Mouse (Mus musculus): Measurements from ENCODE around the gene Bnc1.

Bnc1 gene

GRCm38 (mm10) chr7:81973939-81974338, 18.2 kb downstream of the Bnc1 start:
- DNase-seq: no peak

- no peak for DNase-seq
Observed at GRCm38 (mm10) chr7:81973339-81973738, 18.8 kb downstream of the Bnc1 start.

GRCm38 (mm10) chr7:81968975-81969374, 23.1 kb downstream of the Bnc1 start:
- no peak for DNase-seq

DNA sequence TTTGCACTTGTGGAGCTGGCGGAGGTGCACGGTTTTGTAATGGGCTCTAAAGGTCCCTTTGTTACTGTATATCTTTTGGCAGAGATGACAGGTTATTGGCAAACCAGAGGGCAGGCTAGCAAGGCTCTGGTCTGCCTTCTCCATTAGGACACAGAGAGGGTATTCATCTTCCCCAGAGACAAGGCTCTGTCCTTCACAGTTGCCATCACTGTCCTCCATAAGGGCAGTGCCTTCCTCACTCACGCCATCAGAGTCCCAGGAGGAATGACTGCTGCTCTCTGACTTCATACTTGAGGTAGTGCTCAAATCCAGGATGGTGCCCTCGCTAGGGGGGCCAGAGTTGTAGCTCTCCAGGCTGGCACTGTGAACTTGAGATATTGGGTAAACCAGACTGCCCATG, 23.6 kb downstream of the Bnc1 start:
- no peak for DNase-seq

DNA sequence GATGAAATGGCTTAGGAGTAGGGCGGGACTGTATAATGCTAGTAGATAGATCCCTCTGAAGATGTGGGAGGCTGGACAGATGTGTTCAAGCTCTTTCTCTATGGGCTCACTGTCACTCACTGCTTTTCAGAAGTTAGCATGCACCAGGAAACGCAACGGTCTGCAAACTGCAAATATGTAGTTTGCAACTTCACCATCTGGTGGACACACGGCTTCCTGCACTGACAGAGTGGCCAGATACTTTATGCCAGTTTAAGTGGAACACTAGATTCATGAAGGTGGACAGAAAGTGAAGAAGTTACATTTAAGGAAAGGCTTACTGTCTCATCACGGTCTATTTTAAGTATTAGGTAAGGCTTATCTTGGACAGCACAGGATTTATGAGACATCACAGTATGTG, 25.9 kb downstream of the Bnc1 start:
- no peak for DNase-seq

- DNase-seq: no peak
Observed at GRCm38 (mm10) chr7:81959704-81960103, 32.4 kb downstream of the Bnc1 start.

DNA sequence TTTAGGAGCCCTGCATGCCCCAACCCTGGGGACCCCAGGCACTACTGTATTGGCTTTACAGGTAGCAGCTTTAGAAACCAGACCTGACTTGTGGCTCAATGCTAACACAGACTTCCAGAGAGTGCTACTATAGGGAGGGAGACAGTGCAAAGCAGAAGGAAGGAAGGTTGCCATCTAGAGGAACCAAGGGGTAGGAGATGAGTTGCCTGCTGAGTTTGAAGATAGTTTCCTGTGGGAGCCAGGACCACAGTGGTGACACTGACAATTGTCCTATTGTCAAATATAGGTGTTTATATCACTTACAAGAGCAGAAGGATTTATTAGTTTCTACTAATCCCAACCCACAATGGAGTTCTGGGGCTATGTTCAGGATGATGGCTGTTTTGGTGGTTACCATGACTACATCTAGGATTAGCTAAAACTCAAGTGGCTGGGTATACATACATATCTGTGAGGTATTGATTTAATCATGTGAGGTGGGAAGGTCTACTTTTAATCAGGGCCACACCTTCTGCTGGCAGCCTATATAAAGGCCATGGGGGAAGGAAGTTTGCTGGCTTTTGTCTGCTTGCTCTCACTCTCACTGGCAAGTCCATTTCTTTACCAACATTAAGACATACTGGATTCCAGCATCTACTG, 37.8 kb downstream of the Bnc1 start:
- DNase-seq: peak; percentile 17 to 24

- no peak for DNase-seq
Observed at GRCm38 (mm10) chr7:81950499-81950898, 41.6 kb downstream of the Bnc1 start.

- DNase-seq: no peak
Observed at GRCm38 (mm10) chr7:81945398-81945797, 46.7 kb downstream of the Bnc1 start.

DNA sequence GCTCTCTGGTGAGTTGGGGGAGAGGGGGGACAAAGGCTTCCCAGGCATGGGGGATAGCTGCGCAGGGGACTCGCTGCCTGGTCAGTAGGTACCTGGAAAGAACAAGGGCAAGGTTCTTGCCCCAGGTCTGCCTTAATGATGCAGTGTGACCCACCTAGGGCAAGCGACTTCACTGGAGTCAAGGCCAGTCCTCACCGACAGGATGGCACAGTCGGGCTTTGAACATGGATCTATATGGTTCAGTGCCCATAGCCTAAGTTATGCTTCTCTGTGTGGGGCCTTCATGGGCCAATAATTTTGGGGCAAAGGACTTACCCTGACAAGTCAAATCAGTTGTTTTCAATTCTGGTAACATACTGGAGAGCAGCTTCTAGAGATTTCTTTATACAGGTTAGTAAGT, 57.3 kb downstream of the Bnc1 start:
- no peak for DNase-seq

DNA sequence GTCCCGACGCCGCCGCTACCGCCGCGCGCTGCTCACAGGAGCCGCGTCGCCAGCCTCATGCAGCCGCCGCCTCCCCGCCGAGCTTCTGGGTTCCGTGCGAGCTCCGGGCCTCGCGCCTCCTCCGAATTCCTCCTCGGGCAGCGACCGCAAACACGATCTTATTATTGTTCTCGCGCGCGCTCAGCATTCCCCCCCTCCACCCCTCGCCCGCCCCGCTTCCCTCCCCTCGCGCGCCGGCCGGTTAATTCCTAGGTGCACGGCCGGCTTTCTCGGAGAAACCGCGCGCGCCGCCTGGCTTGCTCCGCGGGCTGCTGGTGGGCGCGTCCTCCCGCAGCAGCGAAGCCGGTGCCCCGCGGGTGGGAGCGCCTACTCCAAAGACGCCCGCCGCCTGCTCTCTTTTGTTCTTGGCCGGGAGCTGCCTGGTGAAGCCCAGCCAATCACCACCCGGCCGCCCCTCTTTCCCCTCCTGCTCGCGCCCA, 57.8 kb downstream of the Bnc1 start, which contains the start of gene Hdgfl3:
Gene Hdgfl3, minus strand, starts transcription at position 207 of the 479 bp plus-strand sequence.
- peak; percentile 58 to 66 for DNase-seq

- DNase-seq: peak; percentile 63 to 70
Observed at GRCm38 (mm10) chr7:81933601-81934266, 58.4 kb downstream of the Bnc1 start.

- no peak for DNase-seq
Observed at GRCm38 (mm10) chr7:81933061-81933600, 59.0 kb downstream of the Bnc1 start.

GRCm38 (mm10) chr7:81932521-81933045, 59.5 kb downstream of the Bnc1 start:
- DNase-seq: no peak

DNA sequence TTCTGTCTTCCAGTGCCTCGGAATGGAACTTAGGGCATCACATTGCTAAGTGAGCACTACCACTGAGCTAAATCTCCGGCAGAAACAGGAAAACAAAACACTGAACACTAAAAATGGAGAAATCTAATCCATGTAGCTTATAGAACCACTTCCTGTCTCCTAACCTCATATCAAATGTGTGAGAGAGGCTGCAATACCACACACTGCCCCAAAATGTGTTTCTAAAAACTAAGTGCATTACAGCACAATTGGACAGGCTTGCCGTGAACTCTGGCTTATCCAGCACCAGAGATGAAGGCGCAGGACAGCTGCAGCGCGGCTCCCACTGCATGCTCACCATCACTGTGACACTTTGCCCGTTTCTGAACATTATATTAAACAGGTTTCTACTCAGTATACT, 63.1 kb downstream of the Bnc1 start:
- no peak for DNase-seq

GRCm38 (mm10) chr7:81921379-81921952, 70.6 kb downstream of the Bnc1 start:
- DNase-seq: no peak

DNA sequence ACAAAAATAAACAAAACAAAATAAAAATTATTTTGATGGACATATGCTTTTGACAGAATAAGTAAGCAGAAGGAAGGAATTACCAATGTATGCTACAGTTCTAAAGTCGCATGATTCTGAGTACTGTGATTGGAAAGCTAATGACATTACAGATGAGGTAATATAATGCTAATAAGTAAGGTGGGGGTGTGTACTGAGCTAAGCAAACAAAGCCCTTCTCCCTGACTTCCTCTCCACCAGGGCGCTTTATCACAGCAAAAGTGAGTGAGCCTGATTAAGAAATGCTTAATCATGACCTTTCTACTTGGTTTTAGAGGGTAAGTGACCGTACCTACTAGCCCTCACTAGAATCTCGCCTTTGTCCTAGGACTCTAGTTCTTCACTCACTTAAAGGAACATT, 71.8 kb downstream of the Bnc1 start:
- DNase-seq: no peak

- DNase-seq: no peak
Observed at GRCm38 (mm10) chr7:81918316-81918715, 73.8 kb downstream of the Bnc1 start.

All from thymus, postnatal 36 days (tissue).